Mouse (Mus musculus) midbrain, embryonic 10.5 days (tissue): ENCODE results near the gene Ly86. TPM values are rescaled to one million over a fixed set of nuclear protein-coding genes. Genes with fewer than 3 reads are reported as not detected.
A peak's percentile ranks its signal among the peaks of the same experiment; 100 is the strongest.

Source experiments
- DNase-seq: peaks from one replicate; pipeline ENCODE4 v3.0.0-alpha.2; 2017; ENCODE audit warnings: low spot score
- H3K27ac ChIP-seq: fragments of 300-500 bp; sonication (generic); replicated peaks from 2 replicates; pipeline ENCODE4 v1.5.1; 2016; ENCODE audit warnings: mild to moderate bottlenecking
- H3K27me3 ChIP-seq: fragments of 300-500 bp; sonication (generic); 2 replicates; pipeline ENCODE4 v1.6.1; 2016; ENCODE audit warnings: low read depth, mild to moderate bottlenecking; ENCODE audit not compliant: poor library complexity, severe bottlenecking
- H3K36me3 ChIP-seq: fragments of 300-500 bp; sonication (generic); 2 replicates; pipeline ENCODE4 v1.6.1; 2016; ENCODE audit warnings: mild to moderate bottlenecking, moderate library complexity
- H3K4me1 ChIP-seq: fragments of 300-500 bp; sonication (generic); 2 replicates; pipeline ENCODE4 v1.6.1; 2016
- H3K4me3 ChIP-seq: fragments of 300-500 bp; sonication (generic); 2 replicates; pipeline ENCODE4 v1.5.1; 2016; ENCODE audit warnings: mild to moderate bottlenecking, moderate library complexity
- H3K9me3 ChIP-seq: fragments of 300-500 bp; sonication (generic); replicated peaks from 2 replicates; pipeline ENCODE4 v1.6.1; 2016; ENCODE audit warnings: mild to moderate bottlenecking
- WGBS: fragments of 180-500 bp; shearing (Covaris S2); methylation state at CpG from one replicate; pipeline ENCODE4 v1.1.7; 2016; 5-methylcytosine and 5-hydroxymethylcytosine counted together
- polyA plus RNA-seq: library from polyadenylated mRNA; unstranded; fragments of >200 nt; fragmentation: Nextera tagmentation; extraction: Ambion mirVana; gene quantifications from 2 replicates; pipeline ENCODE4 v1.2.1, GENCODE M21; 2016

Ly86 gene
- polyA plus RNA-seq, 1 experiment from 2014 or later: 3.9 TPM

DNA sequence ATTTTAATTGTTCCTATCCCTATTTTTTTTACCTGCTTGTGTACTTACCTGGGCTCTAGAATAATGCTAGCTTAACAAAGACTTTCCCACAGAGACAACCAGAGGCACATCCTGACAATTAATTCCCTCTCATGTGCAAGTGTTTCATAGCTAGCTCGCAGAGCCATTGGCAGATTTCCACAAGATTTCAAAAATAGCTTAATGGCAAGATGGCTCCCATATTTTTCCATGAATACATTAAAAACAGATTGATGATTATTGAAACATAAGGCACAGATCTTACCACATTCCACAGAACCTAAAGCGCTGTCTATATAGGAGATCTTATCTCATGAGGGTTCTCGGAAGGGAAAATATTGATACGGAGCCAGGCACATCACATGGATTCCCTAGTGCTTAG lies 93.8 kb downstream of the Ly86 start:
- no peaks in the 10 kb centered on the region for H3K36me3 ChIP-seq
- no peak overlapping the region for H3K4me3 ChIP-seq
- H3K27ac ChIP-seq: no peak overlapping the region
- peaks cover 38% of the 10 kb centered on the region for H3K4me1 ChIP-seq
- 95% methylated on average over 4 of the region's 4 CpGs for WGBS
- H3K27me3 ChIP-seq: peaks cover 81% of the 10 kb centered on the region
- H3K9me3 ChIP-seq: no peaks in the 10 kb centered on the region
- no peak for DNase-seq

DNA sequence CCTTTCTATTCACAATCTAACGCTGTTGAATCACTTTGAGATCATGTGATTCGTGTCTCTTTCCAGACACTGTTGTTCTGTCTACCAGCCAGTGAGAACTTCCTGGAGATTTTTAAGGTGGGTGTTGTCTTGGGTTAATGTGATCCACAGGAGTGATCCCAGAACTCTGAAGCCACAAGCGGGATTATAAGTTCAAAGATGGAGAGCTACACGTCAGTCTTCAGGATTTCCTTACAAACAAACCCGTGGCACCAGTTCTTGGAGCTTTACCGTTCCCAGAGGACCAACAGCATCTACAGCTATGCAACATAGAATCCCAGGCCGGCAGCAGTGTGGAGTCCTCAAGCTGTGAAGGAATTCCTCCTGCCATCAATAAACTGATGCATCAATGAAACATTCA lies 94.5 kb downstream of the Ly86 start:
- 72% methylated on average over 7 of the region's 7 CpGs for WGBS
- Histone ChIP-seq H3K4me3 (no peak overlapping the region), H3K4me1 (peaks cover 37% of the 10 kb centered on the region), H3K36me3 (no peaks in the 10 kb centered on the region), H3K9me3 (no peaks in the 10 kb centered on the region), H3K27me3 (peaks cover 78% of the 10 kb centered on the region), H3K27ac (no peak overlapping the region)
- no peak for DNase-seq

DNA sequence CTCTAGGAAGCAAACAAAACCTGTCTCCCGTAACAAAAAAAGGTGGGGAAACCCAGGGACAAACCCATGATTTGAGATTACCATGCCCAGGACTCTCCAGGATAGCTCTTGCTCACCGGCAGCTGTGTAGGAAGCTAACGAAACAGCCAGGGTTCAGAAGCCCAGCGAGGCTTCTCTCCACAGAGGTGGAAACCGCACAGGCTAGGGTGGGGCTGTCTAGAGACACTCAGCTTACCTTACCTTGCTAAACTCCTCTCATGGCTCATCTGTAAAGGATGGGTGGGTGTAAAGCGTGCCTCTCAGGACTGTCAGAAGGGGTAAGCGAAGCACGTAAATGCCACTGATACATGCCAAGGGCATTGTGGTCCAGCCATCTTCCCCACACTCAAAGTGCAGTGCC lies 94.9 kb downstream of the Ly86 start:
- DNase-seq: no peak
- no peak overlapping the region for H3K27ac ChIP-seq
- peaks cover 33% of the 10 kb centered on the region for H3K4me1 ChIP-seq
- 73% methylated on average over 8 of the region's 8 CpGs for WGBS
- H3K27me3 ChIP-seq: peaks cover 73% of the 10 kb centered on the region
- no peaks in the 10 kb centered on the region for H3K36me3 ChIP-seq
- no peaks in the 10 kb centered on the region for H3K9me3 ChIP-seq
- H3K4me3 ChIP-seq: no peak overlapping the region

DNA sequence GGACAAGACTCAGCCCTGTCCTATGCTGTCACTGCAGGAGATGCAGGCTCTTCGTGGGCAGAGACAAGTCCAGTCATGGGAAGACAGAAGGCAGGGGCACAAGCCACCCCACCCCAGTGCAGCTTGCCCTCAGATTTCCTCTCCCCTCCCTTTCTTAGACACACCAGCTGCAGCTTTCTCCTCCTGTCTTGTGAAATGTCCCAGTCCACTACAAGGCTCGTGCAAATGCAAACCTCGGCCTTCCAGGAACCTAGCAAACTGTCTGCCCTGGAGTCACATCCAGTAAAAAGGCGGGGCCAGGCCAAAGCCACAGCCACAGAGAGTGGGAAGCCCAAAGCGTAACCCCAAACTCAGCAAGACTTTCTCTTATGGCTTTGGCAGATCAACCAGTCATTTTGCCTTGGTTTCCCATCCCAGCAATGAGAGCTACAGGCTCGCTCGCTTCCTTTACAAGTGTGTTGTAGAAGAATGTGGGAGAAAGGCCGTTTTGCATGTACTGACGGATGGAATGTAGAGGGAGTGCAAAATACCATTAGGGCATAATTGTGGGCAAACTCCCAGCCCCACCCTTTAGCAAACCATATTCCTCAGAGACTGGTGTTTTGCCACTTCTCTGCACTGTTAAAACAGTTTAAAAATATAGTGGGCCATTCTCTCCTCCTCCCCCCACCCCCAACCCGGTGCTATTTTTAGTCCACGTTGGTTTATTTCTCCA lies 95.7 kb downstream of the Ly86 start:
- peaks cover 33% of the 10 kb centered on the region for H3K4me1 ChIP-seq
- peaks cover 65% of the 10 kb centered on the region for H3K27me3 ChIP-seq
- no peaks in the 10 kb centered on the region for H3K9me3 ChIP-seq
- 69% methylated on average over 11 of the region's 11 CpGs for WGBS
- H3K36me3 ChIP-seq: no peaks in the 10 kb centered on the region
- H3K27ac ChIP-seq: no peak overlapping the region
- no peak for DNase-seq
- no peak overlapping the region for H3K4me3 ChIP-seq

DNA sequence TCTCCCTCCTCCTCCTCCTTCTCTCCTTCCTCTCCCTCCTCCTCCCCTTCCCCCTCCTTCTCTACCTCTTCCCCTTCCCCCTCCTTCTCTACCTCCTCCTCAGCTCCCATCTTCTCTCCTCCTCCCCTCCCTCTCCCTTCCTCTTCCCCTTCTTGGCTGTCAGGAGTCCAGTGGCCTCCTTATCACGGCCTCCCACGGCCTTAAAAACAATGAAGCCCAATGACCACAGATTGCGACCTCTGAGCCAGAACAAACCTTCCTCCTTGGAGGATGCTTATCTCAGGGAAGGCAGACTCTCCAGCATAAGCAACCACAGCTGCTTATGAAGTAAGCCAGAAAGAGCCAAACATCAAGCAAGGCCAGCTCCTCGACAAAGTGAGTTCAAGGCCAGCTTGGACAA lies 97.0 kb downstream of the Ly86 start:
- H3K27me3 ChIP-seq: peaks cover 52% of the 10 kb centered on the region
- peaks cover 25% of the 10 kb centered on the region for H3K4me1 ChIP-seq
- no peaks in the 10 kb centered on the region for H3K36me3 ChIP-seq
- no peaks in the 10 kb centered on the region for H3K9me3 ChIP-seq
- DNase-seq: no peak
- H3K27ac ChIP-seq: no peak overlapping the region
- 27% methylated on average over 4 of the region's 4 CpGs for WGBS
- no peak overlapping the region for H3K4me3 ChIP-seq

DNA sequence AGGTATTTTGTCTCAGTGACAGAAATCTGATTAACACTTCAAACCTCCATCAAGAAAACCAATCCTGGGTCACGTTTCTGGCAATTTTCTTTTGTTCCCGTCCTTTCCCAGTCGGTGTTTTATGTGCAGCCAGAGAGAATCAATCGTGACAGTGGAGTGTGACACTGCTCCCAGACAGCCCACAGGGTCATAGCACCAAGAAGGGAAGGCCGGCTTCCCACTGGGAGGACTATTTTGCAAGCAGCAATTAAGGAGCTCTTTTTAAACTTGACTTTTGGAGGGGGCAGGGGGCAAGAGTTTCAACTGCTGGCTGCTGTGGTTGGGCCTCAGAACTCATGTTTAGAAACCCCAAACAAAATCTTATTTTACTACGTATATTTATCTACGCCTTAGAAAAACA lies 97.5 kb downstream of the Ly86 start:
- WGBS: 38% methylated on average over 7 of the region's 7 CpGs
- Histone ChIP-seq H3K27me3 (peaks cover 47% of the 10 kb centered on the region), H3K4me3 (no peak overlapping the region), H3K27ac (no peak overlapping the region), H3K36me3 (no peaks in the 10 kb centered on the region), H3K9me3 (no peaks in the 10 kb centered on the region), H3K4me1 (peaks cover 25% of the 10 kb centered on the region)
- no peak for DNase-seq

DNA sequence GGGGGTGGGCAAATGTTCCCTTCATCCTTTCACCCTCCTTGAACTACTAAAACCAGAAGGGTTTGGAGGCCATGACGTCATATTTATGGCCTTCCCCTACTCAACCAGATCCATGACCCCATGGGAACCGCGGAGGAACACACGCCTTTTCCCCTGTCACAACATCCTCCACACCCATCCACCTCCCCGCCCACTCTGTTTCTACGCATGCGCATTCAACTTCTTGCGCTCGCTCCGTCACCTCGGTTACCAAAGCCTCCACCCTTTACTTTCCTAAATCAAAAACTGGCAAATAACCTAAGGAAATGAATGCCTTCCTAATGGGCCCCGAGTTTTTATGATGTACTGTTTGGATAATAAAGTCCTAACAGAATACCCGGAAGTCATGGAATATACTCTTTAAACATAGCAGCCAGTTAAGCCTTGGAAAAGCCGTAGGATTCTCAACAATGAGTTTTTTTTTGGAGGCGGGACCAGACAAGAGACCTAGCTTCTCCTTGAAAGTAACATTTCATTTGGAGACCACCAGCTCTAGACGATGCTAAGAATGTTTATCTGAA lies 101.8 kb downstream of the Ly86 start:
- H3K27me3 ChIP-seq: peaks cover 23% of the 10 kb centered on the region
- 90% methylated on average over 16 of the region's 16 CpGs for WGBS
- no peak for DNase-seq

DNA sequence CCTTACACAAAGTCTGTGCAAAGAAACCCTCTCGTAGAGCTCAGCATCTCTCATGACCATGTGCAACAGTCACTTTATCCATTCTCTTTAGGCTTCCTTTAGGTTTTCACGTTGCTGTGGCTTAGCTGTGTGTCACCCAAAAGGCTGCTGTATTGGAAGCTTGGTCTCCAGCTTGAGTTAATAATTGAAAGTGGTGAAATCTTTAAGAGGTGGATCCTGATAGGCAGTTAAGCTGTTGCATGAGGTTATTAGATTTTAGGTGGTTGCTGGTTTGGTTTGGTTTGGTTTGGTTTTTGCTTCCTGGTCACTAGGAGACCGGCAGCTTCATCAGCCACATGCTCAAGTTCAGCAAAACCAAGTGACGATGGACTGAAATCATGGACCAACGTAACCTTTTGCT lies 106.0 kb downstream of the Ly86 start:
- Histone ChIP-seq H3K36me3 (no peaks in the 10 kb centered on the region), H3K4me1 (peaks cover 27% of the 10 kb centered on the region), H3K9me3 (0 out of 2 replicates have a peak, but pooled peaks cover 5% of the 10 kb centered on the region), H3K27ac (no peak overlapping the region), H3K27me3 (peaks cover 42% of the 10 kb centered on the region), H3K4me3 (no peak overlapping the region)
- DNase-seq: no peak
- WGBS: 90% methylated on average over 5 of the region's 5 CpGs

More for the DNA sequence above, 101.8 kb downstream of the Ly86 start:
- H3K4me3 ChIP-seq: no peak overlapping the region
- H3K27ac ChIP-seq: no peak overlapping the region
- H3K4me1 ChIP-seq: peaks cover 13% of the 10 kb centered on the region
- H3K9me3 ChIP-seq: 0 out of 2 replicates have a peak, but pooled peaks cover 5% of the 10 kb centered on the region
- no peaks in the 10 kb centered on the region for H3K36me3 ChIP-seq

DNA sequence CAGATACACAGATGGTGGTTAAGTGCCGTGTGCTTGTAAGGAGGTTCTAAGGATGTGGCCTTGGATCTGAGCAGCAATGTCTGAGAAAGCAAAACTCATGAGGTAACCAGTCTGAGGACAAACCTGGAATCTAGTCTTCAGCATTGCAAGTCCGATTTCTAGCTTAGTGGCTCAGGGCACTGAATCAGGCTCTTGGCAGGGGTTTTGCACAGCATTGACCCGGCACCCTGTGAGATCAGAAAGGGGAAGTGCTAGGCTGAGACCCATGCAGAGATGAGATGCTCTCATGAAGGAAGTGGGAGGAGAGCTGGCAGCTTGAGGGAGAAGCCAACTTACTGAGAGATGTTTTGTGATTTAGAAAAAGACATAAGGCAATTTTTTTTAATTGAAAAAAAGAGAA lies 106.5 kb downstream of the Ly86 start:
- Histone ChIP-seq H3K36me3 (no peaks in the 10 kb centered on the region), H3K4me3 (no peak overlapping the region), H3K27me3 (peaks cover 42% of the 10 kb centered on the region), H3K9me3 (0 out of 2 replicates have a peak, but pooled peaks cover 5% of the 10 kb centered on the region), H3K4me1 (peaks cover 27% of the 10 kb centered on the region), H3K27ac (no peak overlapping the region)
- no peak for DNase-seq
- 60% methylated on average over 3 of the region's 3 CpGs for WGBS

DNA sequence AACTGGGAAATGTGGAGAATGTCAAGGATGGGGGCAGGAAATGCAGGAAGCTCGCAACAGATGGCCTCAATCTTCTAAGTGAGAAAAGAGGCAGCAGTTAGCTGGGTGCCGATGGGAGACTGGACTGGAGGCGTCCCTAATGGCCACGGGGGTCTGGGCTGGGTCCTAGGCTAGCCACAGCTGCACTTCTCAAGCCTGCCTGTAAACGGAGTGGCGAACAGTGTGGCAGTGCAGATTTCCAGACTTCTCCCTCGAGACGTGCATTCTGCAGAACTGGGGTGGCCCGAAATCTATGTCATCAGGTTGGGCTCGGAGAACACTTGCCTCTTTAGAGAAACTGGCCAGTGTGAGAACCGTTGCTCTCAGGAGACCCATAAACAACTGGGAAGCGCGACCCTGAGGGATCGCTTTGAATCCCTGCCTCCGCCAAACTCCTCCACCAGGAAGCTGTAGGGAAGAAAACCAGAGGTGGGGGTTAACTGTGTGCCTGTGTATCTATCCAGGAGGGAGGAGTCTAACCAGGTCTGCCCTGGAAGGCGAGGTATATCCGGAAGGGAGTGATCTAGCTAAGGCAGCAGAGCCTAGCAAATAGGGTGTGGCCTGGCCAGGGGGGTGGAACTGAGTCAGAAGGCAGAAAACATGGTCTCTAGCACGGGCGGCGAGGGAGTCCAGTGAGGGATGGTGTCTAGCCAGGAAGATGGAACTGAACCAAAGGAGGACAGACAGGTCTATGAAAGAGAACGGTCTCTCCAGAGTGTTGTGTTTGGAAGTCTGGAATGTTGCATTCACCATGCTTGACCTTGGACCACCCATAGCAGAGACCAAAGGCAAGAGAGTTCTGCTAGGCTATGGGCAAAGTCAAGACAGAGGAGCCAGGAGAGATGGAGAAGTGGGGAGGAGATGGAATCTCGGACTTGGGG lies 107.3 kb downstream of the Ly86 start:
- DNase-seq: peak; percentile 49
- peak overlapping the region; percentile 42 for H3K27ac ChIP-seq
- H3K4me3 ChIP-seq: peak overlapping the region; percentile 49
- 5% methylated on average over 22 of the region's 22 CpGs for WGBS
- no peaks in the 10 kb centered on the region for H3K36me3 ChIP-seq
- peaks cover 33% of the 10 kb centered on the region for H3K4me1 ChIP-seq
- H3K27me3 ChIP-seq: peaks cover 42% of the 10 kb centered on the region
- 0 out of 2 replicates have a peak, but pooled peaks cover 5% of the 10 kb centered on the region for H3K9me3 ChIP-seq

DNA sequence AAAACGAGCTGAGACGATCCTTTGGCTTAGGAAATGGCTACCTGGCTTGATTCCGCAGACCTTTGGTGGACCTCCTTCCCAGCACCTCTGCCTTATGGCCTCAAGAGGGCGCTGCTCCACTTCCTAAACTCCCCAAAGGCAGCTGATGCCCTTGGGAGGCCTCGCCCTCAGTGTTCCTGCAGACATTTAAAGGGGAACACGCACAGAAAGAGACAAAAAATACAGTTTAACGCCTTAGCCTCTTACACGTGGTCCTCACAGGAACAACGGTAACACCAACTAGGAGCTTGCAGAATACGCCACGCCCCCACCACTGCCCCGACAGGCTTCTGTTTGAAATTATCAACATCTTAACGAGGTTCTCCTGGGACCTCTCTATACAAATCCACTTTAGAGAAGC lies 108.2 kb downstream of the Ly86 start:
- Histone ChIP-seq H3K36me3 (no peaks in the 10 kb centered on the region), H3K27ac (0 out of 2 replicates have a peak overlapping the region, but pooled peaks have one; percentile 28), H3K4me3 (peak overlapping the region; percentile 49; the same call in 1 of the 2 replicates), H3K4me1 (peaks cover 37% of the 10 kb centered on the region), H3K27me3 (peaks cover 42% of the 10 kb centered on the region), H3K9me3 (0 out of 2 replicates have a peak, but pooled peaks cover 5% of the 10 kb centered on the region)
- peak; percentile 77 for DNase-seq
- 12% methylated on average over 13 of the region's 13 CpGs for WGBS

DNA sequence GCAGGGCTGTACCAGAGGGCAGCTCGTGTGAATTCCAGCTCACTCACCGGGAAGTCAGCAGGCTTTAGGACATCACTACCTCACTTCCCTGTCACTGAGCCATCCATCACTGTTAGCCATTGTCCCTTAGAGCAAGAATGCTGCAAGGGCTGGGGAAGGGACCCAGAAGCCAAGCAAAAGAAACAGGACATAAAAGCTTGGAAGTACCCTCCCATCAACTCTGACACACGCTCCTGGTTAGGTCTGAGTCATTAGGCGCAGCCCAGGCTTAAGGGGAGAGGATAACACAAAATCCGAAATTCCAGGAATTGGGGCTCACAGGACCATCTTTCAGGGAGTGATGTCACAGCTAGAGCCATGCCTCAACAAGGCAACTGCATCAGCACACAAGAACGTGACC lies 109.3 kb downstream of the Ly86 start:
- peaks cover 37% of the 10 kb centered on the region for H3K4me1 ChIP-seq
- H3K36me3 ChIP-seq: no peaks in the 10 kb centered on the region
- H3K9me3 ChIP-seq: no peaks in the 10 kb centered on the region
- no peak for DNase-seq
- WGBS: 52% methylated on average over 6 of the region's 6 CpGs
- H3K27me3 ChIP-seq: peaks cover 42% of the 10 kb centered on the region
- no peak overlapping the region for H3K4me3 ChIP-seq
- no peak overlapping the region for H3K27ac ChIP-seq
